Mouse (Mus musculus) retina, embryonic 14.5 days (tissue): ENCODE results near the gene Atxn7l3.

Source experiments
- DNase-seq: peaks from one replicate; pipeline ENCODE4 v3.0.0-alpha.2; 2015; ENCODE audit warnings: low spot score

Atxn7l3 gene

GRCm38 (mm10) chr11:102296491-102297472 is at the start of gene Atxn7l3:
Gene Atxn7l3, minus strand, starts transcription at chr11:102296631.
- peak; percentile 98 for DNase-seq

GRCm38 (mm10) chr11:102344458-102344857 is 48.0 kb upstream of the Atxn7l3 start:
- no peak for DNase-seq

- DNase-seq = peak; percentile 16
These were observed 46.3 kb upstream of the Atxn7l3 start for GRCm38 (mm10) chr11:102342742-102343141.

- no peak for DNase-seq
These were observed 44.7 kb upstream of the Atxn7l3 start for GRCm38 (mm10) chr11:102341101-102341500.

GRCm38 (mm10) chr11:102339624-102340023 is 43.2 kb upstream of the Atxn7l3 start:
- no peak for DNase-seq

GRCm38 (mm10) chr11:102339195-102339594 is 42.8 kb upstream of the Atxn7l3 start:
- DNase-seq = no peak

GRCm38 (mm10) chr11:102338561-102338960 is 42.1 kb upstream of the Atxn7l3 start:
- no peak for DNase-seq

GRCm38 (mm10) chr11:102337921-102338320 is 41.5 kb upstream of the Atxn7l3 start:
- no peak for DNase-seq

- no peak for DNase-seq
These were observed 39.8 kb upstream of the Atxn7l3 start for GRCm38 (mm10) chr11:102336191-102336590.

GRCm38 (mm10) chr11:102334973-102335700 is 38.7 kb upstream of the Atxn7l3 start:
- no peak for DNase-seq

GRCm38 (mm10) chr11:102334010-102334409 is 37.6 kb upstream of the Atxn7l3 start:
- no peak for DNase-seq

GRCm38 (mm10) chr11:102333061-102333460 is 36.6 kb upstream of the Atxn7l3 start:
- no peak for DNase-seq

- no peak for DNase-seq
These were observed 35.4 kb upstream of the Atxn7l3 start for GRCm38 (mm10) chr11:102331806-102332205.

- DNase-seq = no peak
These were observed 33.6 kb upstream of the Atxn7l3 start for GRCm38 (mm10) chr11:102330039-102330438.

GRCm38 (mm10) chr11:102329518-102329917 is 33.1 kb upstream of the Atxn7l3 start:
- DNase-seq = no peak

- no peak for DNase-seq
These were observed 31.4 kb upstream of the Atxn7l3 start for GRCm38 (mm10) chr11:102327839-102328238.

GRCm38 (mm10) chr11:102327250-102327649 is 30.8 kb upstream of the Atxn7l3 start:
- no peak for DNase-seq

- no peak for DNase-seq
These were observed 27.1 kb upstream of the Atxn7l3 start for GRCm38 (mm10) chr11:102323516-102323915.

GRCm38 (mm10) chr11:102321931-102322330 is 25.5 kb upstream of the Atxn7l3 start:
- DNase-seq = no peak

- peak; percentile 61 for DNase-seq
These were observed 24.2 kb upstream of the Atxn7l3 start for GRCm38 (mm10) chr11:102320686-102321005.

- DNase-seq = peak; percentile 73
These were observed 23.7 kb upstream of the Atxn7l3 start for GRCm38 (mm10) chr11:102319941-102320685.

GRCm38 (mm10) chr11:102319410-102319792 is 23.0 kb upstream of the Atxn7l3 start, which contains the start of gene Ubtf:
Gene Ubtf, minus strand, starts transcription at chr11:102319742.
- DNase-seq = peak; percentile 84
